Mouse (Mus musculus) WW6 (cell line): ENCODE measurements around the gene Bmp8a.
"Not testable (repeated sequence)": the region's sequence is repeated elsewhere in the genome, so short reads cannot be mapped to it uniquely, and the experiment has no call there.

ENCODE experiments used
- DNase-seq: peaks from one replicate; pipeline ENCODE4 v3.0.0-alpha.2; 2013; ENCODE audit warnings: low read depth, low spot score

The Bmp8a gene

GRCm38 (mm10) chr4:123331326-123331725, 11.7 kb downstream of the Bmp8a start:
- no peak for DNase-seq

- DNase-seq = no peak
Observed at GRCm38 (mm10) chr4:123328946-123329345, 14.1 kb downstream of the Bmp8a start.

- no peak for DNase-seq
Observed at GRCm38 (mm10) chr4:123327630-123328029, 15.4 kb downstream of the Bmp8a start.

- no peak for DNase-seq
Observed at GRCm38 (mm10) chr4:123326087-123326486, 17.0 kb downstream of the Bmp8a start.

- no peak for DNase-seq
Observed at GRCm38 (mm10) chr4:123323534-123323933, 19.5 kb downstream of the Bmp8a start, which contains the start of gene Oxct2a. Oxct2a (minus strand) TSS chr4:123323634.

GRCm38 (mm10) chr4:123322910-123323309, 20.1 kb downstream of the Bmp8a start:
- not testable (repeated sequence) for DNase-seq

GRCm38 (mm10) chr4:123314497-123314896, 28.6 kb downstream of the Bmp8a start:
- no peak for DNase-seq

GRCm38 (mm10) chr4:123313010-123313409, 30.0 kb downstream of the Bmp8a start:
- no peak for DNase-seq

- no peak for DNase-seq
Observed at GRCm38 (mm10) chr4:123311845-123312244, 31.2 kb downstream of the Bmp8a start.

- DNase-seq = no peak
Observed at GRCm38 (mm10) chr4:123308292-123308691, 34.8 kb downstream of the Bmp8a start.

GRCm38 (mm10) chr4:123306999-123307398, 36.1 kb downstream of the Bmp8a start:
- no peak for DNase-seq

GRCm38 (mm10) chr4:123305789-123306188, 37.3 kb downstream of the Bmp8a start:
- no peak for DNase-seq

GRCm38 (mm10) chr4:123298980-123299670, 43.9 kb downstream of the Bmp8a start:
- no peak for DNase-seq

- DNase-seq = no peak
Observed at GRCm38 (mm10) chr4:123298226-123298625, 44.8 kb downstream of the Bmp8a start.

- no peak for DNase-seq
Observed at GRCm38 (mm10) chr4:123297195-123297960, 45.7 kb downstream of the Bmp8a start.

- DNase-seq = no peak
Observed at GRCm38 (mm10) chr4:123296148-123296534, 46.9 kb downstream of the Bmp8a start.

GRCm38 (mm10) chr4:123295516-123296147, 47.4 kb downstream of the Bmp8a start:
- no peak for DNase-seq

- not testable (repeated sequence) for DNase-seq
Observed at GRCm38 (mm10) chr4:123295026-123295425, 48.0 kb downstream of the Bmp8a start.

- DNase-seq = no peak
Observed at GRCm38 (mm10) chr4:123293661-123294443, 49.2 kb downstream of the Bmp8a start.

GRCm38 (mm10) chr4:123292989-123293388, 50.1 kb downstream of the Bmp8a start:
- no peak for DNase-seq

- no peak for DNase-seq
Observed at GRCm38 (mm10) chr4:123292390-123292789, 50.7 kb downstream of the Bmp8a start.

GRCm38 (mm10) chr4:123289038-123289437, 54.0 kb downstream of the Bmp8a start:
- no peak for DNase-seq
